Mouse (Mus musculus): ENCODE measurements around the gene Trim2.
A peak's percentile ranks its signal among the peaks of the same experiment; 100 is the strongest.

The Trim2 gene

GRCm38 (mm10) chr3:84242497-84242896 is 64.2 kb downstream of the Trim2 start:
- H3K27me3 ChIP-seq (ENCODE audit: control insufficient read depth, insufficient read depth, low read length, poor library complexity, severe bottlenecking): no peaks in the 10 kb centered on the region
- H3K36me3 ChIP-seq (ENCODE audit: control insufficient read depth, insufficient read depth, low read length, poor library complexity, severe bottlenecking): no peaks in the 10 kb centered on the region
- no peak for DNase-seq (ENCODE audit: low read depth, low spot score)

GRCm38 (mm10) chr3:84241098-84241497 is 65.6 kb downstream of the Trim2 start:
- Histone ChIP-seq H3K36me3 (ENCODE audit: control insufficient read depth, insufficient read depth, low read length, poor library complexity, severe bottlenecking) (no peaks in the 10 kb centered on the region), H3K27me3 (ENCODE audit: control insufficient read depth, insufficient read depth, low read length, poor library complexity, severe bottlenecking) (no peaks in the 10 kb centered on the region)
- no peak for DNase-seq (ENCODE audit: low read depth, low spot score)

- no peak for DNase-seq (ENCODE audit: low read depth, low spot score)
- Histone ChIP-seq H3K36me3 (ENCODE audit: control insufficient read depth, insufficient read depth, low read length, poor library complexity, severe bottlenecking) (no peaks in the 10 kb centered on the region), H3K27me3 (ENCODE audit: control insufficient read depth, insufficient read depth, low read length, poor library complexity, severe bottlenecking) (no peaks in the 10 kb centered on the region)
Observed at GRCm38 (mm10) chr3:84235420-84236304, 71.0 kb downstream of the Trim2 start.

GRCm38 (mm10) chr3:84234562-84234961 is 72.1 kb downstream of the Trim2 start:
- H3K36me3 ChIP-seq (ENCODE audit: control insufficient read depth, insufficient read depth, low read length, poor library complexity, severe bottlenecking): no peaks in the 10 kb centered on the region
- DNase-seq (ENCODE audit: low read depth, low spot score): no peak
- H3K27me3 ChIP-seq (ENCODE audit: control insufficient read depth, insufficient read depth, low read length, poor library complexity, severe bottlenecking): no peaks in the 10 kb centered on the region

GRCm38 (mm10) chr3:84233663-84234415 is 72.8 kb downstream of the Trim2 start:
- H3K36me3 ChIP-seq (ENCODE audit: control insufficient read depth, insufficient read depth, low read length, poor library complexity, severe bottlenecking): no peaks in the 10 kb centered on the region

GRCm38 (mm10) chr3:84232312-84232711 is 74.4 kb downstream of the Trim2 start:
- H3K36me3 ChIP-seq (ENCODE audit: control insufficient read depth, insufficient read depth, low read length, poor library complexity, severe bottlenecking): no peaks in the 10 kb centered on the region
- no peak for DNase-seq (ENCODE audit: low read depth, low spot score)
- H3K27me3 ChIP-seq (ENCODE audit: control insufficient read depth, insufficient read depth, low read length, poor library complexity, severe bottlenecking): no peaks in the 10 kb centered on the region

More at GRCm38 (mm10) chr3:84233663-84234415, 72.8 kb downstream of the Trim2 start:
- H3K27me3 ChIP-seq (ENCODE audit: control insufficient read depth, insufficient read depth, low read length, poor library complexity, severe bottlenecking): no peaks in the 10 kb centered on the region
- no peak for DNase-seq (ENCODE audit: low read depth, low spot score)

GRCm38 (mm10) chr3:84230988-84231387 is 75.7 kb downstream of the Trim2 start:
- DNase-seq (ENCODE audit: low read depth, low spot score): no peak
- no peaks in the 10 kb centered on the region for H3K27me3 ChIP-seq (ENCODE audit: control insufficient read depth, insufficient read depth, low read length, poor library complexity, severe bottlenecking)
- H3K36me3 ChIP-seq (ENCODE audit: control insufficient read depth, insufficient read depth, low read length, poor library complexity, severe bottlenecking): no peaks in the 10 kb centered on the region

- Histone ChIP-seq H3K27me3 (ENCODE audit: control insufficient read depth, insufficient read depth, low read length, poor library complexity, severe bottlenecking) (no peaks in the 10 kb centered on the region), H3K36me3 (ENCODE audit: control insufficient read depth, insufficient read depth, low read length, poor library complexity, severe bottlenecking) (no peaks in the 10 kb centered on the region)
- DNase-seq (ENCODE audit: low read depth, low spot score): peak; percentile 38
Observed at GRCm38 (mm10) chr3:84228911-84229310, 77.8 kb downstream of the Trim2 start.

- peak; percentile 94 for DNase-seq (ENCODE audit: low read depth, low spot score)
- Histone ChIP-seq H3K27me3 (ENCODE audit: control insufficient read depth, insufficient read depth, low read length, poor library complexity, severe bottlenecking) (no peaks in the 10 kb centered on the region), H3K36me3 (ENCODE audit: control insufficient read depth, insufficient read depth, low read length, poor library complexity, severe bottlenecking) (no peaks in the 10 kb centered on the region)
Observed at GRCm38 (mm10) chr3:84228203-84228870, 78.3 kb downstream of the Trim2 start.

- DNase-seq (ENCODE audit: low read depth, low spot score): no peak
- Histone ChIP-seq H3K27me3 (ENCODE audit: control insufficient read depth, insufficient read depth, low read length, poor library complexity, severe bottlenecking) (no peaks in the 10 kb centered on the region), H3K36me3 (ENCODE audit: control insufficient read depth, insufficient read depth, low read length, poor library complexity, severe bottlenecking) (no peaks in the 10 kb centered on the region)
Observed at GRCm38 (mm10) chr3:84227628-84228027, 79.0 kb downstream of the Trim2 start.

- Histone ChIP-seq H3K36me3 (ENCODE audit: control insufficient read depth, insufficient read depth, low read length, poor library complexity, severe bottlenecking) (no peaks in the 10 kb centered on the region), H3K27me3 (ENCODE audit: control insufficient read depth, insufficient read depth, low read length, poor library complexity, severe bottlenecking) (no peaks in the 10 kb centered on the region)
- DNase-seq (ENCODE audit: low read depth, low spot score): peak; percentile 51
Observed at GRCm38 (mm10) chr3:84224982-84225381, 81.7 kb downstream of the Trim2 start.

GRCm38 (mm10) chr3:84220748-84221147 is 85.9 kb downstream of the Trim2 start:
- peak; percentile 26 for DNase-seq (ENCODE audit: low read depth, low spot score)
- no peaks in the 10 kb centered on the region for H3K27me3 ChIP-seq (ENCODE audit: control insufficient read depth, insufficient read depth, low read length, poor library complexity, severe bottlenecking)

GRCm38 (mm10) chr3:84220326-84220725 is 86.4 kb downstream of the Trim2 start:
- H3K27me3 ChIP-seq (ENCODE audit: control insufficient read depth, insufficient read depth, low read length, poor library complexity, severe bottlenecking): no peaks in the 10 kb centered on the region
- DNase-seq (ENCODE audit: low read depth, low spot score): peak; percentile 11
- H3K36me3 ChIP-seq (ENCODE audit: control insufficient read depth, insufficient read depth, low read length, poor library complexity, severe bottlenecking): no peaks in the 10 kb centered on the region

More at GRCm38 (mm10) chr3:84220748-84221147, 85.9 kb downstream of the Trim2 start:
- H3K36me3 ChIP-seq (ENCODE audit: control insufficient read depth, insufficient read depth, low read length, poor library complexity, severe bottlenecking): no peaks in the 10 kb centered on the region

GRCm38 (mm10) chr3:84219720-84220273 is 86.9 kb downstream of the Trim2 start:
- H3K27me3 ChIP-seq (ENCODE audit: control insufficient read depth, insufficient read depth, low read length, poor library complexity, severe bottlenecking): no peaks in the 10 kb centered on the region
- H3K36me3 ChIP-seq (ENCODE audit: control insufficient read depth, insufficient read depth, low read length, poor library complexity, severe bottlenecking): no peaks in the 10 kb centered on the region
- peak; percentile 12 for DNase-seq (ENCODE audit: low read depth, low spot score)

All from splenic B cell, adult 2 months (primary cell).